Mouse (Mus musculus): Measurements from ENCODE around the gene Baz1a. TPM values are rescaled to one million over a fixed set of nuclear protein-coding genes. Genes with fewer than 3 reads are reported as not detected.

The Baz1a gene
- polyA plus RNA-seq, 1 experiment from 2014 or later: 17.5 TPM

- no peak overlapping the region for H3K9ac ChIP-seq (replicated peaks; ENCODE audit: low read depth)
- peaks cover 4% of the 10 kb centered on the region; the same call in 1 of the 2 replicates for H3K36me3 ChIP-seq (ENCODE audit: insufficient read depth, low read length)
- no peak for ATAC-seq
- no peak overlapping the region for H3K27ac ChIP-seq (ENCODE audit: low read length)
- H3K4me2 ChIP-seq (replicated peaks; ENCODE audit: low read depth, low read length): no peak overlapping the region
- no peaks in the 10 kb centered on the region for H3K27me3 ChIP-seq (replicated peaks; ENCODE audit: insufficient read depth, low read length)
- no peaks in the 10 kb centered on the region for H3K9me3 ChIP-seq (ENCODE audit: low read length)
- H3K4me3 ChIP-seq (ENCODE audit: low read depth, low read length): no peak overlapping the region
- DNase-seq (ENCODE audit: low spot score): no peak
- TF ChIP-seq EP300 (IDR thresholded peaks at IDR 0.05) (no peak), CTCF (IDR thresholded peaks at IDR 0.05) (no peak)
- no peaks in the 10 kb centered on the region; the same call in 1 of the 2 replicates for H3K4me1 ChIP-seq (ENCODE audit: insufficient read depth, low read depth, low read length)
- WGBS: 90% methylated on average over 8 of the region's 8 CpGs
Observed at GRCm38 (mm10) chr12:55049731-55050353, 35.7 kb upstream of the Baz1a start.

- no peaks in the 10 kb centered on the region for H3K27me3 ChIP-seq (replicated peaks; ENCODE audit: insufficient read depth, low read length)
- H3K36me3 ChIP-seq (ENCODE audit: insufficient read depth, low read length): 0 out of 2 replicates have a peak, but pooled peaks cover under 1% of the 10 kb centered on the region
- WGBS: 56% methylated on average over 15 of the region's 15 CpGs
- no peak overlapping the region for H3K9ac ChIP-seq (replicated peaks; ENCODE audit: low read depth)
- no peak for TF ChIP-seq EP300 (IDR thresholded peaks at IDR 0.05)
- TF ChIP-seq CTCF (IDR thresholded peaks at IDR 0.05): no peak
- ATAC-seq (no peak), DNase-seq (ENCODE audit: low spot score) (no peak)
- H3K9me3 ChIP-seq (ENCODE audit: low read length): no peaks in the 10 kb centered on the region
- H3K4me3 ChIP-seq (ENCODE audit: low read depth, low read length): no peak overlapping the region
- H3K27ac ChIP-seq (ENCODE audit: low read length): no peak overlapping the region
- no peak overlapping the region for H3K4me2 ChIP-seq (replicated peaks; ENCODE audit: low read depth, low read length)
- H3K4me1 ChIP-seq (ENCODE audit: insufficient read depth, low read depth, low read length): no peaks in the 10 kb centered on the region
Observed at GRCm38 (mm10) chr12:55041011-55041410, 26.9 kb upstream of the Baz1a start.

- TF ChIP-seq EP300 (IDR thresholded peaks at IDR 0.05) (no peak), CTCF (IDR thresholded peaks at IDR 0.05) (no peak)
- DNase-seq (ENCODE audit: low spot score): peak; percentile 13
- H3K4me3 ChIP-seq (ENCODE audit: low read depth, low read length): no peak overlapping the region
- WGBS: 18% methylated on average over 3 of the region's 3 CpGs
- no peaks in the 10 kb centered on the region for H3K9me3 ChIP-seq (ENCODE audit: low read length)
- no peak overlapping the region for H3K4me2 ChIP-seq (replicated peaks; ENCODE audit: low read depth, low read length)
- H3K9ac ChIP-seq (replicated peaks; ENCODE audit: low read depth): no peak overlapping the region
- H3K27ac ChIP-seq (ENCODE audit: low read length): no peak overlapping the region
- no peaks in the 10 kb centered on the region for H3K4me1 ChIP-seq (ENCODE audit: insufficient read depth, low read depth, low read length)
- ATAC-seq: no peak
- H3K27me3 ChIP-seq (replicated peaks; ENCODE audit: insufficient read depth, low read length): no peaks in the 10 kb centered on the region
- H3K36me3 ChIP-seq (ENCODE audit: insufficient read depth, low read length): no peaks in the 10 kb centered on the region
Observed at GRCm38 (mm10) chr12:55027088-55027487, 12.9 kb upstream of the Baz1a start.

GRCm38 (mm10) chr12:55023284-55023683 lies 9.1 kb upstream of the Baz1a start:
- H3K27ac ChIP-seq (ENCODE audit: low read length): no peak overlapping the region
- ATAC-seq (peak; percentile 68), DNase-seq (ENCODE audit: low spot score) (peak; percentile 50)
- 69% methylated on average over 2 of the region's 2 CpGs for WGBS
- TF ChIP-seq CTCF (IDR thresholded peaks at IDR 0.05) (no peak), EP300 (IDR thresholded peaks at IDR 0.05) (no peak)
- H3K9ac ChIP-seq (replicated peaks; ENCODE audit: low read depth): no peak overlapping the region
- no peak overlapping the region for H3K4me3 ChIP-seq (ENCODE audit: low read depth, low read length)
- H3K27me3 ChIP-seq (replicated peaks; ENCODE audit: insufficient read depth, low read length): no peaks in the 10 kb centered on the region
- no peak overlapping the region for H3K4me2 ChIP-seq (replicated peaks; ENCODE audit: low read depth, low read length)
- H3K36me3 ChIP-seq (ENCODE audit: insufficient read depth, low read length): no peaks in the 10 kb centered on the region
- no peaks in the 10 kb centered on the region for H3K9me3 ChIP-seq (ENCODE audit: low read length)
- H3K4me1 ChIP-seq (ENCODE audit: insufficient read depth, low read depth, low read length): no peaks in the 10 kb centered on the region

GRCm38 (mm10) chr12:55019421-55019877 lies 5.3 kb upstream of the Baz1a start:
- peak; percentile 20 for DNase-seq (ENCODE audit: low spot score)
- no peak overlapping the region for H3K9ac ChIP-seq (replicated peaks; ENCODE audit: low read depth)
- TF ChIP-seq EP300 (IDR thresholded peaks at IDR 0.05) (no peak), CTCF (IDR thresholded peaks at IDR 0.05) (no peak)
- no peak overlapping the region for H3K27ac ChIP-seq (ENCODE audit: low read length)
- H3K4me3 ChIP-seq (ENCODE audit: low read depth, low read length): no peak overlapping the region
- H3K4me2 ChIP-seq (replicated peaks; ENCODE audit: low read depth, low read length): no peak overlapping the region
- WGBS: 82% methylated on average over 7 of the region's 7 CpGs
- no peaks in the 10 kb centered on the region for H3K9me3 ChIP-seq (ENCODE audit: low read length)
- no peaks in the 10 kb centered on the region for H3K27me3 ChIP-seq (replicated peaks; ENCODE audit: insufficient read depth, low read length)
- no peaks in the 10 kb centered on the region for H3K4me1 ChIP-seq (ENCODE audit: insufficient read depth, low read depth, low read length)
- ATAC-seq: no peak
- no peaks in the 10 kb centered on the region for H3K36me3 ChIP-seq (ENCODE audit: insufficient read depth, low read length)

- Histone ChIP-seq H3K27ac (ENCODE audit: low read length) (no peak overlapping the region), H3K36me3 (ENCODE audit: insufficient read depth, low read length) (no peaks in the 10 kb centered on the region), H3K9ac (replicated peaks; ENCODE audit: low read depth) (no peak overlapping the region), H3K9me3 (ENCODE audit: low read length) (no peaks in the 10 kb centered on the region), H3K4me2 (replicated peaks; ENCODE audit: low read depth, low read length) (no peak overlapping the region), H3K4me3 (ENCODE audit: low read depth, low read length) (no peak overlapping the region), H3K27me3 (replicated peaks; ENCODE audit: insufficient read depth, low read length) (no peaks in the 10 kb centered on the region), H3K4me1 (ENCODE audit: insufficient read depth, low read depth, low read length) (no peaks in the 10 kb centered on the region)
- WGBS: 69% methylated on average over 9 of the region's 9 CpGs
- DNase-seq (ENCODE audit: low spot score): no peak
- no peak for TF ChIP-seq EP300 (IDR thresholded peaks at IDR 0.05)
- no peak for TF ChIP-seq CTCF (IDR thresholded peaks at IDR 0.05)
- ATAC-seq: no peak
Observed at GRCm38 (mm10) chr12:55017119-55017721, 3.1 kb upstream of the Baz1a start.

All from lung, postnatal 0 days (tissue).